Mouse (Mus musculus): ENCODE data around the gene Megf6. TPM values are rescaled to one million over a fixed set of nuclear protein-coding genes. Genes with fewer than 3 reads are reported as not detected.

Gene Megf6
- total RNA-seq, 2 experiments from 2014 or later, result 0.25 to 0.40 TPM

GRCm38 (mm10) chr4:154159961-154160537, 10.5 kb upstream of the Megf6 start:
- DNase-seq (ENCODE audit: low spot score), result no peak

- peak; percentile 98 for DNase-seq (ENCODE audit: low spot score)
Observed at GRCm38 (mm10) chr4:154160538-154161390, 9.8 kb upstream of the Megf6 start, which contains the start of gene Tprgl. Tprgl (minus strand) TSS chr4:154160666.

- DNase-seq (ENCODE audit: low spot score), result peak; percentile 74
Observed at GRCm38 (mm10) chr4:154163296-154163695, 7.2 kb upstream of the Megf6 start.

GRCm38 (mm10) chr4:154167053-154167452, 3.5 kb upstream of the Megf6 start:
- peak; percentile 47 for DNase-seq (ENCODE audit: low spot score)

- DNase-seq (ENCODE audit: low spot score), result no peak
Observed at GRCm38 (mm10) chr4:154170021-154170420, 509 bp upstream of the Megf6 start.

- DNase-seq (ENCODE audit: low spot score), result no peak
Observed at GRCm38 (mm10) chr4:154171151-154171930, 811 bp downstream of the Megf6 start.

GRCm38 (mm10) chr4:154171931-154172604, 1.5 kb downstream of the Megf6 start:
- no peak for DNase-seq (ENCODE audit: low spot score)

GRCm38 (mm10) chr4:154177257-154177656, 6.7 kb downstream of the Megf6 start:
- DNase-seq (ENCODE audit: low spot score), result peak; percentile 56

GRCm38 (mm10) chr4:154181001-154181400, 10.5 kb downstream of the Megf6 start:
- no peak for DNase-seq (ENCODE audit: low spot score)

GRCm38 (mm10) chr4:154183566-154183965, 13.0 kb downstream of the Megf6 start:
- DNase-seq (ENCODE audit: low spot score), result no peak

GRCm38 (mm10) chr4:154185001-154185400, 14.5 kb downstream of the Megf6 start:
- no peak for DNase-seq (ENCODE audit: low spot score)

- no peak for DNase-seq (ENCODE audit: low spot score)
Observed at GRCm38 (mm10) chr4:154186002-154186537, 15.5 kb downstream of the Megf6 start.

GRCm38 (mm10) chr4:154188948-154189347, 18.4 kb downstream of the Megf6 start:
- peak; percentile 18 for DNase-seq (ENCODE audit: low spot score)

- DNase-seq (ENCODE audit: low spot score), result no peak
Observed at GRCm38 (mm10) chr4:154197961-154198360, 27.4 kb downstream of the Megf6 start.

- no peak for DNase-seq (ENCODE audit: low spot score)
Observed at GRCm38 (mm10) chr4:154198377-154198961, 27.9 kb downstream of the Megf6 start.

- no peak for DNase-seq (ENCODE audit: low spot score)
Observed at GRCm38 (mm10) chr4:154201511-154201910, 31.0 kb downstream of the Megf6 start.

GRCm38 (mm10) chr4:154204532-154204931, 34.0 kb downstream of the Megf6 start:
- no peak for DNase-seq (ENCODE audit: low spot score)

- no peak for DNase-seq (ENCODE audit: low spot score)
Observed at GRCm38 (mm10) chr4:154205392-154205791, 34.9 kb downstream of the Megf6 start.

GRCm38 (mm10) chr4:154207261-154207660, 36.7 kb downstream of the Megf6 start:
- DNase-seq (ENCODE audit: low spot score), result peak; percentile 53

- peak; percentile 16 for DNase-seq (ENCODE audit: low spot score)
Observed at GRCm38 (mm10) chr4:154209054-154209453, 38.5 kb downstream of the Megf6 start.

GRCm38 (mm10) chr4:154209825-154210224, 39.3 kb downstream of the Megf6 start:
- DNase-seq (ENCODE audit: low spot score), result no peak

Data from gastrocnemius, adult 18-20 months (tissue).